Mouse (Mus musculus) E14TG2a.4 (cell line): ENCODE measurements around the gene Eef1akmt2.

Experiments
- CTCF ChIP-seq: conservative IDR thresholded peaks from 2 replicates; pipeline ENCODE4 v1.5.1; 2014; ENCODE audit warnings: low read length
- POU5F1 ChIP-seq: IDR thresholded peaks from 2 replicates; pipeline ENCODE4 v1.6.1; 2014; ENCODE audit warnings: low read length, borderline replicate concordance

DNA sequence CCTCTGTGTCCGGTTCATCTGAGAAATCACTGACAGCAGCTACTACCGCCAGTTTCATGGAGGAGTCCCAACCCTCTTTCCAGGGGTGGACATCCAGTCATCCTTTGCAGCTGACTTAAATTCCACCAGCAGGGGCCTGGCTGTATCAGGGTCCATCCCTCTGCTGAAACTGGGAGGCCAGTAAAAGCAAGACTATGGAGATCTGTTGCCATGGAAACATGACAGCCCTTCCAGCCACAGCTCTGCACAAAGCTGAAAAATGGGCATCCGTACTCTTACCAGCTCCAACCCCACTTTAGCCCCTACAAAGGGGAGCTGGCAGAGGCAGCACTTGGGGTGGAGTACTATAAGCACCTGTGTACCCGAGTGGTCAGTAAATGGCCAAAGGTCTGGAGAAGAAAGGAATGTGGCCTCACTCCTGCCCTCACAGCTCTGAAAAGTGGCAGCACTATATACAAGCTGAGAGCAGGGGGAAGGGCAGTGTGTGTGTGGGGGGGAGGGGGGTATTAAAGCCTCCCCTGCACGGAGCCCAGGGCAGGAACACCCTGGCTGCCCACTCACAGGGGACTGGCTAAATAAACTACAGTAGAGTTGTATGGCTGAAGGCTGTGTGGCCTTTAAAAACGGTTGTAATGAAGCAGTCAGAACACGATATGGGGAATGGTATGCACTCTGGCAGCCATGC lies 71.2 kb downstream of the Eef1akmt2 start:
- TF ChIP-seq CTCF (no peak), POU5F1 (no peak)
